Mouse (Mus musculus) bone marrow, adult 2 months (tissue): Measurements from ENCODE around the gene G3bp1.

Source experiments
- CTCF ChIP-seq: fragments of 200-500 bp; IDR thresholded peaks from 2 replicates; pipeline ENCODE4 v1.5.1; 2011; ENCODE audit warnings: low read length, control low read depth; ENCODE audit not compliant: control insufficient read depth, insufficient read depth
- POLR2A ChIP-seq: fragments of 200-500 bp; IDR thresholded peaks from 2 replicates; pipeline ENCODE4 v1.6.1; 2011; ENCODE audit warnings: low read depth, mild to moderate bottlenecking, control low read depth, low read length, borderline replicate concordance; ENCODE audit not compliant: control insufficient read depth

DNA sequence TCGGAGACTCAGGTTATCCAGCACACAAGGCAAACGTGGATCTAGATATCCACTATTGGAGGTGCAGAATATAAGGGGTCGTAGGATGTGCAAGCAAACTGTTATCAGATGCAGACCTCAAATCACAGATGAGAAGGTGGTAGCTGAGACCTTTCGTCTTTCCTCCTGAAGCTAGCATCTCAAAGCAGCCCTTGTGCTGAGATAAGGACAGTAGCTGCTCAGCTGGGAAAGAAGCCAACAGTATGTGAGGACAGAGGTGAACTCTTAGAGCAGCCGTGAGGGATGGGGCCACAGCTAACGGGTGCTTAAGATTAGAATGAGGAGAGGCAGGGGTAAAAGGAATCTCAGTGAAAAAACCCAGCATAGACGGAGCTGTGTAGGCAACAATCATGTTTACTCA is 72.6 kb downstream of the G3bp1 start:
- TF ChIP-seq CTCF (no peak), POLR2A (no peak)
